Mouse (Mus musculus) E14TG2a.4 (cell line): ENCODE results near the gene Aatf.
"Not testable (repeated sequence)": the region's sequence is repeated elsewhere in the genome, so short reads cannot be mapped to it uniquely, and the experiment has no call there.

ENCODE experiments used
- H3K27me3 ChIP-seq: 2 replicates; pipeline ENCODE4 v1.6.1; 2014; ENCODE audit warnings: low read length, control low read depth; ENCODE audit not compliant: insufficient read depth
- H3K36me3 ChIP-seq: 2 replicates; pipeline ENCODE4 v1.6.1; 2014; ENCODE audit warnings: low read length, control low read depth; ENCODE audit not compliant: insufficient read depth
- H3K4me1 ChIP-seq: replicated peaks from 2 replicates; pipeline ENCODE4 v1.6.1; 2014; ENCODE audit warnings: low read depth, low read length, control low read depth
- H3K4me3 ChIP-seq: replicated peaks from 2 replicates; pipeline ENCODE4 v1.5.1; 2014; ENCODE audit warnings: mild to moderate bottlenecking, low read length
- H3K9me3 ChIP-seq: 2 replicates; pipeline ENCODE4 v1.6.1; 2014; ENCODE audit warnings: low read length, control low read depth
- CTCF ChIP-seq: conservative IDR thresholded peaks from 2 replicates; pipeline ENCODE4 v1.5.1; 2014; ENCODE audit warnings: low read length
- NANOG ChIP-seq: IDR thresholded peaks from 2 replicates; pipeline ENCODE4 v1.6.1; 2014; ENCODE audit warnings: borderline replicate concordance, low read length, mixed read lengths
- POU5F1 ChIP-seq: IDR thresholded peaks from 2 replicates; pipeline ENCODE4 v1.6.1; 2014; ENCODE audit warnings: low read length, borderline replicate concordance

Aatf gene

GRCm38 (mm10) chr11:84411642-84412018 is 101.7 kb downstream of the Aatf start:
- Histone ChIP-seq H3K36me3 (no peaks in the 10 kb centered on the region), H3K4me3 (no peak overlapping the region), H3K9me3 (peaks cover 3% of the 10 kb centered on the region), H3K27me3 (0 out of 2 replicates have a peak, but pooled peaks cover 8% of the 10 kb centered on the region), H3K4me1 (peaks cover 43% of the 10 kb centered on the region)
- TF ChIP-seq POU5F1 (no peak), NANOG (no peak), CTCF (no peak)

DNA sequence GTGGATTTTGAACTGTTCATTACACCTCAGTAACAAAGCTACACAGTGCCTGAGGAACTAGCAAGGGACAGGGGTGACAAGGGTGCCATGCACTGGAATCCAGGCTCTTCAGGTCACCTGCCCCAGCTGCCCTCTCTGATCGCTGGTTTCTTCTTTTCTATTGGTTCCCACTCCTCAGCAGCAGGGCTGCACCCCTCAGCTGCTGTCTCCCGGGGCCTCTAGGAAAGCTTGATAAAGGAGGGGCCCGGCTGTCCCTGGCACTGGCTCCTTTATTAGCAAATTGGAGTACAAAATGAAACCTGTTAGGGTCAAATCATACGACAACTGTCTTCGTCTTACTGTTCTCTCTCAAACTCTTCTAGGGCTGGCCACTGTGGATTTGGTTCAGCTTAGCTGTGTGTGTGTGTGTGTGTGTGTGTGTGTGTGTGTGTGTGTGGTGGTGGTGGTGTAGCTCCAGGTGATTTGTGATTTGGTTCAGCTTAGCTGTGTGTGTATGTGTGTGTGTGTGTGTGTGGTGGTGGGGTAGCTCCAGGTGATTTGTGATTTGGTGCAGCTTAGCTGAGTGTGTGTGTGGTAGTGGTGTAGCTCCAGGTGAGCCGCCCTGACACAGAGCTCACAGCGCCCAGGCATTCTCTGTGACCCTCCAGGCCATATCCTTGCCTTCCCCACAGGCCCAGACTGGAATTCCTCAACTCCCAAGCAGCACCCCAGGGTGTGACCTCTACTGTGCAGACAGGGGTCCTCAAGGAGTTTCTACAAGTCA is 102.3 kb downstream of the Aatf start:
- no peaks in the 10 kb centered on the region for H3K36me3 ChIP-seq

GRCm38 (mm10) chr11:84410383-84410782 is 102.9 kb downstream of the Aatf start:
- H3K36me3 ChIP-seq = no peaks in the 10 kb centered on the region
- peaks cover 5% of the 10 kb centered on the region for H3K9me3 ChIP-seq

More for the DNA sequence above, 102.3 kb downstream of the Aatf start:
- Histone ChIP-seq H3K4me3 (no peak overlapping the region), H3K9me3 (peaks cover 5% of the 10 kb centered on the region), H3K4me1 (peaks cover 38% of the 10 kb centered on the region), H3K27me3 (0 out of 2 replicates have a peak, but pooled peaks cover 8% of the 10 kb centered on the region)
- TF ChIP-seq POU5F1 (no peak), CTCF (no peak), NANOG (no peak)

GRCm38 (mm10) chr11:84406733-84407132 is 106.6 kb downstream of the Aatf start:
- Histone ChIP-seq H3K4me3 (no peak overlapping the region), H3K9me3 (peaks cover 5% of the 10 kb centered on the region), H3K4me1 (peaks cover 15% of the 10 kb centered on the region), H3K36me3 (peaks cover 3% of the 10 kb centered on the region; the same call in 1 of the 2 replicates), H3K27me3 (no peaks in the 10 kb centered on the region)
- TF ChIP-seq NANOG = no peak
- peak; percentile 51 for TF ChIP-seq CTCF
- no peak for TF ChIP-seq POU5F1

More at GRCm38 (mm10) chr11:84410383-84410782, 102.9 kb downstream of the Aatf start:
- Histone ChIP-seq H3K4me3 (no peak overlapping the region), H3K27me3 (0 out of 2 replicates have a peak, but pooled peaks cover 8% of the 10 kb centered on the region), H3K4me1 (peaks cover 37% of the 10 kb centered on the region)
- TF ChIP-seq CTCF = no peak
- TF ChIP-seq POU5F1 = no peak
- TF ChIP-seq NANOG = no peak

GRCm38 (mm10) chr11:84395010-84395409 is 118.3 kb downstream of the Aatf start:
- Histone ChIP-seq H3K4me1 (no peaks in the 10 kb centered on the region), H3K9me3 (no peaks in the 10 kb centered on the region), H3K4me3 (no peak overlapping the region), H3K36me3 (peaks cover 73% of the 10 kb centered on the region), H3K27me3 (no peaks in the 10 kb centered on the region)
- TF ChIP-seq NANOG = no peak
- TF ChIP-seq POU5F1 = no peak

- TF ChIP-seq POU5F1 = no peak
- TF ChIP-seq NANOG = no peak
- no peak for TF ChIP-seq CTCF
- H3K9me3 ChIP-seq = no peaks in the 10 kb centered on the region
- H3K27me3 ChIP-seq = no peaks in the 10 kb centered on the region
- no peaks in the 10 kb centered on the region for H3K4me1 ChIP-seq
- peaks cover 71% of the 10 kb centered on the region for H3K36me3 ChIP-seq
- H3K4me3 ChIP-seq = no peak overlapping the region
Measured at GRCm38 (mm10) chr11:84393571-84393970, 119.8 kb downstream of the Aatf start.

GRCm38 (mm10) chr11:84392066-84392465 is 121.3 kb downstream of the Aatf start:
- H3K4me3 ChIP-seq, H3K9me3 ChIP-seq, H3K4me1 ChIP-seq, H3K27me3 ChIP-seq: not testable (repeated sequence)
- peak; percentile 29 for TF ChIP-seq CTCF
- peaks cover 65% of the 10 kb centered on the region for H3K36me3 ChIP-seq

DNA sequence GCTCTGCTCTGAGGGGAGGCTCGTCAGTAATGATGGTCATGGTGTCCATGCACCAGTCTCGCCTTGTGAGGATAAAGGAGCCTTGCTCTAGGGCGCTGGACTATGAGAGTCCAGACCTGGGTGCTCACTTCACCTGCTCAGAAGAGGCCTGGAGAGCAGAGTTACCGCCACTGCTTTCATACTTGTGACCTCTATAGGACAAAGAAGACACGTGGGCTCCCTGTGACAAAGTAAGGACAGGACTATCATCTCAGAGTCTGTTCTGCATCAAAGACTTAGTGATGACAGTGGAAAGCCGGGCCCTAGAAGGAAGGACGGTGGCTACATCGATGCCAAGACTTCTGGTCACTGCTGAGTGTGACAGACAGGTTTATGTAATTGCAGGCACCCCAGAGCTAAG is 122.2 kb downstream of the Aatf start:
- Histone ChIP-seq H3K4me1 (no peaks in the 10 kb centered on the region), H3K9me3 (no peaks in the 10 kb centered on the region), H3K4me3 (no peak overlapping the region), H3K36me3 (peaks cover 59% of the 10 kb centered on the region), H3K27me3 (no peaks in the 10 kb centered on the region)
- TF ChIP-seq CTCF (no peak), NANOG (no peak), POU5F1 (no peak)

DNA sequence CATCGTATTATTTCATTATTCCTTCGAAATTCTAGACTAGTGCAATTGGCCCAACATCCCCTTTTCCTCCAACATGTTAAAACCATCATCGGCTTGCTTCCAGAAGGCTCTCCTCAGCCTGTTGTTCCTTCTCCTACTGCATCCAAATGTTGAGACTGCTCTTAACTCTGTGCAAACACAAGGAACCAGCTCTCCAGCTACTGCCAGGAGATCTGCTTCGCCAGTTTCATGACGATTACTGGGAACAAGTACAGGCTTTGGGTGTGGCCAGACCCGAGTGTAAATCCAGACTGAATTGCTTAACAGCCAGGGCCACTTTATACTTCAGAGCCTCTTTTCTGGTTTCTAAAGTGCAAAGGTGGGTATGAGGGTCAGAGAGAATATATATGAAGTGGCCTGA is 124.0 kb downstream of the Aatf start:
- Histone ChIP-seq H3K9me3 (no peaks in the 10 kb centered on the region), H3K27me3 (no peaks in the 10 kb centered on the region), H3K36me3 (peaks cover 57% of the 10 kb centered on the region), H3K4me3 (no peak overlapping the region), H3K4me1 (no peaks in the 10 kb centered on the region)
- no peak for TF ChIP-seq CTCF
- TF ChIP-seq NANOG = no peak
- TF ChIP-seq POU5F1 = no peak
